Mouse (Mus musculus) limb, embryonic 10.5 days (tissue): ENCODE data around the gene Arap1. TPM values are rescaled to one million over a fixed set of nuclear protein-coding genes. Genes with fewer than 3 reads are reported as not detected.

Experiments used
- DNase-seq: peaks from one replicate; pipeline ENCODE4 v3.0.0-alpha.2; 2017; ENCODE audit warnings: low spot score
- H3K27ac ChIP-seq: fragments of 300-500 bp; sonication (generic); 2 replicates; pipeline ENCODE4 v1.5.1; 2016; ENCODE audit warnings: mild to moderate bottlenecking
- H3K27me3 ChIP-seq: fragments of 300-500 bp; sonication (generic); 2 replicates; pipeline ENCODE4 v1.6.1; 2016; ENCODE audit warnings: low read depth, mild to moderate bottlenecking; ENCODE audit not compliant: poor library complexity, severe bottlenecking
- H3K36me3 ChIP-seq: fragments of 300-500 bp; sonication (generic); 2 replicates; pipeline ENCODE4 v1.6.1; 2016; ENCODE audit warnings: mild to moderate bottlenecking, moderate library complexity
- H3K4me1 ChIP-seq: fragments of 300-500 bp; sonication (generic); 2 replicates; pipeline ENCODE4 v1.6.1; 2016
- H3K4me3 ChIP-seq: fragments of 300-500 bp; sonication (generic); 2 replicates; pipeline ENCODE4 v1.5.1; 2016; ENCODE audit warnings: mild to moderate bottlenecking, moderate library complexity
- H3K9me3 ChIP-seq: fragments of 300-500 bp; sonication (generic); replicated peaks from 2 replicates; pipeline ENCODE4 v1.6.1; 2016; ENCODE audit warnings: mild to moderate bottlenecking
- WGBS: fragments of 180-500 bp; shearing (Covaris S2); methylation state at CpG from one replicate; pipeline ENCODE4 v1.1.7; 2016; 5-methylcytosine and 5-hydroxymethylcytosine counted together
- polyA plus RNA-seq: library from polyadenylated mRNA; unstranded; fragments of >200 nt; fragmentation: Nextera tagmentation; extraction: Ambion mirVana; gene quantifications from 2 replicates; pipeline ENCODE4 v1.2.1, GENCODE M21; 2016

Gene Arap1
- polyA plus RNA-seq, 1 experiment from 2014 or later, result 20.5 TPM

DNA sequence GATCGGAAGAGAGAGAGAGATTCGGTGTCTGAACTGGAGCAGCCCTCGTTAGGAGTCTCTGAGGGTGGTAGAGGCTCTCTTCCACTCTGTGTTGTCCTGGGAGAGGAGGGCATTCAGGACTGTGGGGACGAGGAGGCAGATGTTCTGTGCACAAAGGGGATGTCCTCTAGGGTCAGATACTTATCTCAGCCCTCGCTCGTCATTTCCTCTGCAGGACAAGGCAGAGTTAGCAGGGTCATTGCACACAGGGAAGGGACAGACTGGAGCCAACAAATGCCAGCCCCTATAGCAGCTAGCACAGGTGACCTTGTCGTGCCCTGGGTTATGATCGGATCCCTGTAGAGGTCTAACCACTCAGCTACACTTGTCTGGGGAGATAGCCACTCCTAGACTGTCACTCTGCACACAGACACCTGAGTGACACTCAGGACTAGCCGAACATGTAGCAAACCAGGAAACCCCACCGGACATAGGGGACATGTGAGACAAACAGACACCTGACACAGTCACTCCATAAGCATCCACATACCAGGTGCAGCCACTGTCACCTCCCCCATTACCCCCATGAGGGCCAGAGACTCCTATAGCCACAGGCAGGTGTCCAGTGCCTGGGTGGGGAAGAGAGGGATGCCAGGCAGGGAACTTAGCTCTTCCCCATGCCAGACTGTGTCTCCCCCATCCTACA, 112.2 kb downstream of the Arap1 start:
- 64% methylated on average over 10 of the region's 10 CpGs for WGBS
- Histone ChIP-seq H3K9me3 (no peaks in the 10 kb centered on the region), H3K36me3 (no peaks in the 10 kb centered on the region), H3K4me1 (peaks cover 26% of the 10 kb centered on the region), H3K27ac (no peak overlapping the region), H3K4me3 (no peak overlapping the region), H3K27me3 (peaks cover 12% of the 10 kb centered on the region; the same call in 1 of the 2 replicates)
- DNase-seq, result no peak

DNA sequence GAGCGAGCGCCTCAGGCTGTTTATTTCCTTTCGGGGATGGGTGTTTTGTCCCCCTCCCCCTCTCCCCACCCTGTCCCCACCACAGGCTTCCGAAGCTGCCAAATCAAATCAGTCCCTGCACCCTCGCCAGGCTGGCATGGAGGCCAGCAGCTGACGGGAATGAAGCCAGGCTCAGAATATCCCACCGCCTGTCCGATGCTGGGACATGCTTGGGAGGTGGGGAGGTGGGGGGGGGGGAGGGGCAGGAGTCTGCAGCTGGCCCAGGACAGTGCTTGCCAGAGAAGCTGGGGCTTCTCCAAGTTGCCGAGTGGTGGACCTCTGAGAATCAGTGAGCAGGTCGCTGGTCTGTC, 112.7 kb downstream of the Arap1 start:
- DNase-seq, result no peak
- 54% methylated on average over 10 of the region's 10 CpGs for WGBS
- no peak overlapping the region for H3K4me3 ChIP-seq
- no peaks in the 10 kb centered on the region for H3K9me3 ChIP-seq
- H3K27ac ChIP-seq, result no peak overlapping the region
- H3K36me3 ChIP-seq, result no peaks in the 10 kb centered on the region
- peaks cover 31% of the 10 kb centered on the region for H3K4me1 ChIP-seq
- peaks cover 9% of the 10 kb centered on the region; the same call in 1 of the 2 replicates for H3K27me3 ChIP-seq

DNA sequence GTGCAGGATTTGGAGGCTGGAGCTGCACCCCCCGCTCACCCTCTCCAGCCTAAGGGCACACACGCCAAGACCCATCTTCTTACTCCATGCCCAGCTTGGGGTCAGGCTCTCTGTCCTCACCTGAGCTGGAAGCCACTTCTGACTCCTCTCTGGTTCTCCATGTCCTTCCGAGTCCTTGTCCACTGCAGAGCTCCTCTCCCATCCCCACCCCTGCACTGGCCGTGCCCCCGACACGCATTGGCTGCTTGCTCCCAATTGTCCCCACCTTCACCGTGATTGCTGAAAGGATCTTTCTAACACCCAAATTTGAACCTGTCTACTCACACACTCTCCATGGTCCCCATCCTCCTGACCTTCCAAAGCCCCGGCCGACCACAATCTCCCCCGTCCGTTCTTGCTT, 113.7 kb downstream of the Arap1 start:
- no peaks in the 10 kb centered on the region for H3K36me3 ChIP-seq
- WGBS, result 89% methylated on average over 11 of the region's 11 CpGs
- peaks cover 9% of the 10 kb centered on the region; the same call in 1 of the 2 replicates for H3K27me3 ChIP-seq
- no peak overlapping the region for H3K4me3 ChIP-seq
- DNase-seq, result no peak
- no peaks in the 10 kb centered on the region for H3K9me3 ChIP-seq
- H3K4me1 ChIP-seq, result peaks cover 35% of the 10 kb centered on the region
- no peak overlapping the region for H3K27ac ChIP-seq

Other genes starting within 250 kb of the Arap1 start
- 19.6 and 23.0 TPM in 2 replicates for gene Atg16l2, start 45.8 kb upstream of the Arap1 start, polyA plus RNA-seq
- 10.1 and 11.7 TPM in 2 replicates for gene Stard10, start 31.0 kb upstream of the Arap1 start, polyA plus RNA-seq
- 0.06 TPM in 1 of 2 replicates, not detected in the other for gene Gm45837, start 62.8 kb downstream of the Arap1 start, polyA plus RNA-seq
- 9.2 and 9.3 TPM in 2 replicates for gene Pde2a, start 73.6 kb downstream of the Arap1 start, polyA plus RNA-seq
- gene Art2b, start 237.5 kb downstream of the Arap1 start, polyA plus RNA-seq, result not detected in 2 replicates